Mouse (Mus musculus) lung, adult 2 months (tissue): ENCODE results near the gene Npm3.

Source experiments
- CTCF ChIP-seq: fragments of 200-500 bp; IDR thresholded peaks from 2 replicates; pipeline ENCODE4 v1.5.1; 2011; ENCODE audit warnings: mild to moderate bottlenecking, low read length, control low read depth; ENCODE audit not compliant: insufficient read depth
- POLR2A ChIP-seq: fragments of 200-500 bp; IDR thresholded peaks from 2 replicates; pipeline ENCODE4 v1.6.1; 2011; ENCODE audit warnings: low read depth, mild to moderate bottlenecking, control low read depth, low read length, borderline replicate concordance; ENCODE audit errors: extremely low read depth

DNA sequence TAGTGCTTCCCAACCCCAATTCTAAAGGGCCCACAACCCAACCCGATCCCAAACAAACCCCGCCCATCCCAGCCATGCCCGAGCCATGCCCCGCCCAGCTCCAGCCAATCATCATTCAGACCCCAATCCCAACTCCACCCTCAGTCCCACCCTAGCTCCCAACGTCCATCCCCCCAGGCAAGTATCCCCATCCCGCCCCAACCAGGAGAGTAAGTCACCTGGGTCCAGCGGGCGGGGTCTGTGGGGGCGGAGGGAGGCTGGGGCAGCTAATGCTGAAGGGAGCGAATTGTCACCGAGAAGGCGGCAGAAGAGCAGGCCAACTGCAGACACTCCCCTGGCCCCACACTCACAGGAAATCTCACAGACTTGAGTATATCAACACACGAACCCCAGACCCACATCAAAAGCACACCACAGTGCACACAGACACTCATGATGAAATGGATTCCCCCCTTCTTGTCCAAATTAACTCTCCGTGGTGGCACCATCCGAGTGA is 46.7 kb upstream of the Npm3 start:
- TF ChIP-seq POLR2A (no peak), CTCF (no peak)
